In genomic region chr4:151139053-151139840, GRCm38 (mm10) we compare ENCODE assay signal across 8 mouse cellular contexts. TPM values are rescaled to one million over a fixed set of nuclear protein-coding genes. Genes with fewer than 3 reads are reported as not detected.
A peak's percentile ranks its signal among the peaks of the same experiment; 100 is the strongest.
DNase-seq lines count a peak whose midpoint lies in the region; ATAC-seq and TF ChIP-seq lines count a peak whose summit lies in the region.

No protein-coding gene starts in this region.

- no peak overlapping the region for H3K4me3 ChIP-seq in CH12.LX (replicated peaks in 1 of 3; ENCODE audit: low read depth in 2 of 3, low read length in 2 of 3, poor library complexity in 1 of 3)
- 0 out of 2 replicates have a peak overlapping the region, but pooled peaks have one; percentile 3 for H3K4me3 ChIP-seq in forebrain, embryonic 14.5 days (ENCODE audit: low read depth, low read length)
- H3K4me3 ChIP-seq in heart, postnatal 0 days (ENCODE audit: low read depth, low read length) = no peak overlapping the region
- H3K4me3 ChIP-seq in liver, embryonic 12.5 days = no peak overlapping the region
- H3K4me3 ChIP-seq in neural tube, embryonic 13.5 days = peak overlapping the region; percentile 8

- no peaks in the 10 kb centered on the region for H3K4me1 ChIP-seq in CH12.LX (ENCODE audit: control insufficient read depth in 1 of 2, insufficient read depth in 2 of 2)
- peaks cover 32% of the 10 kb centered on the region for H3K4me1 ChIP-seq in forebrain, embryonic 14.5 days (ENCODE audit: control insufficient read depth, insufficient read depth, low read length)
- H3K4me1 ChIP-seq in heart, postnatal 0 days (ENCODE audit: control insufficient read depth, insufficient read depth) = peaks cover 18% of the 10 kb centered on the region
- no peaks in the 10 kb centered on the region for H3K4me1 ChIP-seq in liver, embryonic 12.5 days
- peaks cover 44% of the 10 kb centered on the region for H3K4me1 ChIP-seq in neural tube, embryonic 13.5 days (replicated peaks)

- peaks cover 8% of the 10 kb centered on the region for H3K27me3 ChIP-seq in CH12.LX (replicated peaks)
- no peaks in the 10 kb centered on the region for H3K27me3 ChIP-seq in forebrain, embryonic 14.5 days (replicated peaks; ENCODE audit: control insufficient read depth, insufficient read depth, low read length)
- peaks cover 6% of the 10 kb centered on the region; the same call in 1 of the 2 replicates for H3K27me3 ChIP-seq in heart, postnatal 0 days (ENCODE audit: control insufficient read depth, insufficient read depth, low read length)
- H3K27me3 ChIP-seq in liver, embryonic 12.5 days (replicated peaks) = peaks cover 47% of the 10 kb centered on the region
- H3K27me3 ChIP-seq in neural tube, embryonic 13.5 days = no peaks in the 10 kb centered on the region

- TF ChIP-seq EP300 in CH12.LX (IDR thresholded peaks at IDR 0.05; ENCODE audit: low read length) = no peak
- no peak for TF ChIP-seq EP300 in heart, postnatal 0 days (IDR thresholded peaks at IDR 0.05; ENCODE audit: low read depth)

- no peaks in the 10 kb centered on the region for H3K79me2 ChIP-seq in CH12.LX (replicated peaks; ENCODE audit: control insufficient read depth, extremely low read depth, insufficient read depth, poor library complexity, severe bottlenecking)

- peak; percentile 11 for TF ChIP-seq RAD21 in CH12.LX (IDR thresholded peaks at IDR 0.05; ENCODE audit: low read depth, low read length)

- in situ Hi-C loops in CH12.LX (cut with MboI; ENCODE audit: low pct_ligation_motif_present, low pct_unique_long_range_greater_than_20kb, low sequenced_read_pairs) = no loop called here

- H3K9me3 ChIP-seq in CH12.LX (replicated peaks; ENCODE audit: low read length) = peaks cover 62% of the 10 kb centered on the region
- no peaks in the 10 kb centered on the region for H3K9me3 ChIP-seq in forebrain, embryonic 14.5 days (replicated peaks; ENCODE audit: control insufficient read depth, low read length)
- H3K9me3 ChIP-seq in heart, postnatal 0 days (replicated peaks; ENCODE audit: control insufficient read depth, low read length) = no peaks in the 10 kb centered on the region
- 0 out of 2 replicates have a peak, but pooled peaks cover 3% of the 10 kb centered on the region for H3K9me3 ChIP-seq in liver, embryonic 12.5 days (replicated peaks)
- peaks cover 5% of the 10 kb centered on the region; the same call in 1 of the 2 replicates for H3K9me3 ChIP-seq in neural tube, embryonic 13.5 days

- TF ChIP-seq POLR2A in CH12.LX (IDR thresholded peaks at IDR 0.05; ENCODE audit: low read depth, low read length) = no peak

- peak in 1 of 2 experiments; percentile 53; a peak in 2 of 4 replicates for TF ChIP-seq CTCF in CH12.LX (conservative IDR thresholded peaks at IDR 0.05 in 1 of 2, IDR thresholded peaks at IDR 0.05 in 1 of 2; ENCODE audit: low read depth in 2 of 2, low read length in 2 of 2)
- TF ChIP-seq CTCF in heart, postnatal 0 days (IDR thresholded peaks at IDR 0.05; ENCODE audit: low read depth) = peak; percentile 83

- dilution Hi-C loops in CH12.LX (cut with MboI; ENCODE audit: extremely low pct_ligation_motif_present, extremely low pct_unique_long_range_greater_than_20kb, low sequenced_read_pairs) = no loop called here

- 5% methylated on average over 20 of the region's 20 CpGs for WGBS in forebrain, embryonic 14.5 days
- WGBS in heart, postnatal 0 days = 9% methylated on average over 20 of the region's 20 CpGs
- 9% methylated on average over 19 of the region's 20 CpGs for WGBS in liver, embryonic 12.5 days (ENCODE audit: insufficient replicate concordance)
- 6% methylated on average over 20 of the region's 20 CpGs for whole genome bisulfite sequencing in neural tube, embryonic 13.5 days

- peak; percentile 39 for ATAC-seq in cerebellum, adult (ENCODE audit: insufficient number of reproducible peaks, low FRiP score, low TSS enrichment)
- ATAC-seq in forebrain, embryonic 14.5 days = peak; percentile 27
- ATAC-seq in heart, postnatal 0 days (ENCODE audit: insufficient read depth, low read depth) = peak; percentile 45
- ATAC-seq in liver, embryonic 12.5 days = no peak
- ATAC-seq in neural tube, embryonic 13.5 days (ENCODE audit: low read depth) = peak; percentile 17; the same call in 1 of the 2 replicates

- H3K4me2 ChIP-seq in CH12.LX (ENCODE audit: insufficient read depth, low read depth, poor library complexity, severe bottlenecking) = no peak overlapping the region
- peak overlapping the region; percentile 60 for H3K4me2 ChIP-seq in forebrain, embryonic 14.5 days (ENCODE audit: low read length)
- H3K4me2 ChIP-seq in heart, postnatal 0 days (ENCODE audit: low read depth, low read length) = peak overlapping the region; percentile 49
- peak overlapping the region; percentile 20; the same call in 1 of the 2 replicates for H3K4me2 ChIP-seq in liver, embryonic 12.5 days
- H3K4me2 ChIP-seq in neural tube, embryonic 13.5 days = peak overlapping the region; percentile 52

- peak; percentile 39 for DNase-seq in CH12.LX (ENCODE audit: extremely low read depth)
- peak; percentile 93 for DNase-seq in forebrain, embryonic 14.5 days (ENCODE audit: low spot score)
- DNase-seq in heart, postnatal 0 days (ENCODE audit: low spot score) = peak; percentile 78
- DNase-seq in kidney, postnatal 25 days = peak; percentile 77 to 79
- DNase-seq in testis, postnatal 10 days (ENCODE audit: low spot score) = peak; percentile 87

- no peak overlapping the region for H3K27ac ChIP-seq in CH12.LX (ENCODE audit: insufficient read depth, low read depth)
- H3K27ac ChIP-seq in forebrain, embryonic 14.5 days (ENCODE audit: low read depth, low read length) = peak overlapping the region; percentile 98
- no peak overlapping the region for H3K27ac ChIP-seq in heart, postnatal 0 days (ENCODE audit: low read depth)
- H3K27ac ChIP-seq in liver, embryonic 12.5 days = no peak overlapping the region
- peak overlapping the region; percentile 98 for H3K27ac ChIP-seq in neural tube, embryonic 13.5 days (replicated peaks)

- no peak overlapping the region for H3K9ac ChIP-seq in CH12.LX (ENCODE audit: insufficient read depth, low read depth)
- peak overlapping the region; percentile 49 for H3K9ac ChIP-seq in forebrain, embryonic 14.5 days (ENCODE audit: low read length)
- peak overlapping the region; percentile 22; the same call in 1 of the 2 replicates for H3K9ac ChIP-seq in heart, postnatal 0 days (replicated peaks; ENCODE audit: low read depth, low read length)
- H3K9ac ChIP-seq in liver, embryonic 12.5 days = no peak overlapping the region
- peak overlapping the region; percentile 64 for H3K9ac ChIP-seq in neural tube, embryonic 13.5 days

- no peaks in the 10 kb centered on the region for H3K36me3 ChIP-seq in CH12.LX (replicated peaks in 1 of 2; ENCODE audit: control insufficient read depth in 1 of 2, insufficient read depth in 1 of 2, low read length in 1 of 2)
- H3K36me3 ChIP-seq in forebrain, embryonic 14.5 days (ENCODE audit: control insufficient read depth, insufficient read depth, low read length) = no peaks in the 10 kb centered on the region
- no peaks in the 10 kb centered on the region for H3K36me3 ChIP-seq in heart, postnatal 0 days (replicated peaks; ENCODE audit: control insufficient read depth, insufficient read depth, low read length)
- H3K36me3 ChIP-seq in liver, embryonic 12.5 days = no peaks in the 10 kb centered on the region
- H3K36me3 ChIP-seq in neural tube, embryonic 13.5 days = peaks cover 7% of the 10 kb centered on the region

TF ChIP-seq in CH12.LX, 34 proteins besides CTCF, POLR2A, EP300 and RAD21:
- TF ChIP-seq SMC3 (IDR thresholded peaks at IDR 0.05; ENCODE audit: low read depth, low read length) = peak; percentile 38
- no peak for TF ChIP-seq BHLHE40 (IDR thresholded peaks at IDR 0.05; ENCODE audit: low read depth, low read length)
- no peak for TF ChIP-seq MAZ (IDR thresholded peaks at IDR 0.05; ENCODE audit: low read depth, low read length)

RNA-seq across cellular contexts. Expression of gene Gm13090, which starts 49.9 kb away (rescaled TPM):
- total RNA-seq in CH12.LX (2012; rRNA removed) = not detected in 2 replicates
- not detected in 2 replicates for total RNA-seq in CH12.LX (2014; rRNA removed)
- polyA plus RNA-seq in CH12.LX (2012; ENCODE audit: insufficient read length, low read depth) = not detected in 2 replicates
- 0.31 TPM in 1 of 2 replicates, not detected in the other for polyA plus RNA-seq in forebrain, embryonic 14.5 days (2014; fragmentation: Nextera tagmentation; extraction: Ambion mirVana)
- total RNA-seq in heart, postnatal 0 days (2014; rRNA removed; ENCODE audit: low replicate concordance) = not detected in 2 replicates
- polyA plus RNA-seq in heart, postnatal 0 days (2015; fragmentation: Nextera tagmentation; extraction: Ambion mirVana) = 0.26 TPM in 1 of 2 replicates, not detected in the other
- polyA plus RNA-seq in liver, embryonic 12.5 days (2016; fragmentation: Nextera tagmentation; extraction: Ambion mirVana) = not detected in 2 replicates
- 0.36 TPM in 1 of 2 replicates, not detected in the other for polyA plus RNA-seq in neural tube, embryonic 13.5 days (2015; fragmentation: Nextera tagmentation; extraction: Ambion mirVana)

Comparison
In these comparisons a context has a peak if more than half of its experiments do, and no peak if none do; other contexts are left out.
1. DNase-seq: peak in every context shown above with its lines; median percentile 93 in forebrain, embryonic 14.5 days; 87 in testis, postnatal 10 days; 78 in heart, postnatal 0 days; 78 in kidney, postnatal 25 days; 39 in CH12.LX.
2. H3K27ac ChIP-seq: peak in forebrain, embryonic 14.5 days (single experiment) and neural tube, embryonic 13.5 days (single experiment); none in CH12.LX (single experiment), heart, postnatal 0 days (single experiment) and liver, embryonic 12.5 days (single experiment).
3. H3K4me3 ChIP-seq: peak in forebrain, embryonic 14.5 days (single experiment) and neural tube, embryonic 13.5 days (single experiment); none in CH12.LX (0 of 3), heart, postnatal 0 days (single experiment) and liver, embryonic 12.5 days (single experiment).
4. H3K9ac ChIP-seq: peak in forebrain, embryonic 14.5 days (single experiment), heart, postnatal 0 days (single experiment) and neural tube, embryonic 13.5 days (single experiment); none in CH12.LX (single experiment) and liver, embryonic 12.5 days (single experiment).